Comparison of ENCODE assay signal across 11 mouse cellular contexts in genomic region chr1:65176912-65177311, GRCm38 (mm10). TPM values are rescaled to one million over a fixed set of nuclear protein-coding genes. Genes with fewer than 3 reads are reported as not detected.
DNase-seq lines count a peak whose midpoint lies in the region; ATAC-seq and TF ChIP-seq lines count a peak whose summit lies in the region.
"Had no signal": no experiment of that assay in that cellular context is flagged by ENCODE, and none has a peak within 500 bp of the region (broad histone marks: within the 10 kb centered on the region; RNA-seq: fewer than 3 reads in every experiment).

No protein-coding gene starts in this region.

- H3K4me3 ChIP-seq in cerebellum, adult 2 months (replicated peaks; ENCODE audit: insufficient read depth, low read depth, low read length) = no peak overlapping the region
- H3K4me3 ChIP-seq in layer of hippocampus, adult 2 months = peak overlapping the region; percentile 66; the same call in 1 of the 2 replicates
- no peak overlapping the region; the same call in 1 of the 2 replicates for H3K4me3 ChIP-seq in hindbrain, embryonic 14.5 days (replicated peaks; ENCODE audit: low read length)
- H3K4me3 ChIP-seq in midbrain, embryonic 14.5 days (replicated peaks; ENCODE audit: low read depth, low read length) = peak overlapping the region; percentile 3; the same call in 1 of the 2 replicates

- no peak overlapping the region for H3K27ac ChIP-seq in cerebellum, adult 2 months (ENCODE audit: insufficient read depth, low read length)
- H3K27ac ChIP-seq in layer of hippocampus, adult 2 months = peak overlapping the region; percentile 91; the same call in 1 of the 2 replicates
- no peak overlapping the region for H3K27ac ChIP-seq in hindbrain, embryonic 14.5 days
- no peak overlapping the region for H3K27ac ChIP-seq in midbrain, embryonic 14.5 days (replicated peaks; ENCODE audit: low read depth, low read length)
- H3K27ac ChIP-seq: heart, embryonic 15.5 days; left cerebral cortex, adult 2 months had no signal

- peak overlapping the region; percentile 76 for H3K4me2 ChIP-seq in hindbrain, embryonic 14.5 days (replicated peaks)
- peak overlapping the region; percentile 64 for H3K4me2 ChIP-seq in midbrain, embryonic 14.5 days (ENCODE audit: low read length)

- no peaks in the 10 kb centered on the region for H3K4me1 ChIP-seq in cerebellum, adult 2 months (ENCODE audit: control insufficient read depth, insufficient read depth, low read length)
- H3K4me1 ChIP-seq in hindbrain, embryonic 14.5 days (replicated peaks; ENCODE audit: control insufficient read depth, insufficient read depth, low read length) = peaks cover 27% of the 10 kb centered on the region
- peaks cover 38% of the 10 kb centered on the region for H3K4me1 ChIP-seq in midbrain, embryonic 14.5 days (ENCODE audit: control insufficient read depth, insufficient read depth, low read length)

- DNase-seq in cerebellum, adult 9-10 months = peak; percentile 14
- no peak for DNase-seq in cerebellum, adult 2 months
- DNase-seq in layer of hippocampus, adult 2 months (ENCODE audit: low spot score in 2 of 2) = no peak
- no peak for DNase-seq in layer of hippocampus, postnatal 25 days (ENCODE audit: extremely low spot score in 1 of 2, low spot score in 1 of 2)
- DNase-seq in hindbrain, embryonic 14.5 days (ENCODE audit: low spot score) = no peak
- no peak for DNase-seq in midbrain, embryonic 14.5 days
- no peak for DNase-seq in spleen, postnatal 4 days (ENCODE audit: low spot score in 2 of 2)

- no peak for ATAC-seq in hindbrain, embryonic 14.5 days (ENCODE audit: low FRiP score)
- no peak for ATAC-seq in midbrain, embryonic 14.5 days (ENCODE audit: low FRiP score, low TSS enrichment)
- no peak for ATAC-seq in monocyte, adult 5-6 weeks (replicated peaks; ENCODE audit: insufficient number of reproducible peaks, low FRiP score, low TSS enrichment, poor library complexity, severe bottlenecking)

- TF ChIP-seq CTCF in cerebellum, adult 2 months (IDR thresholded peaks at IDR 0.05; ENCODE audit: borderline replicate concordance, insufficient read depth, low read depth, low read length) = no peak
- no peak for TF ChIP-seq CTCF in layer of hippocampus, adult 2 months (conservative IDR thresholded peaks at IDR 0.05)

- H3K36me3 ChIP-seq in hindbrain, embryonic 14.5 days (replicated peaks; ENCODE audit: control insufficient read depth, insufficient read depth) = peaks cover 25% of the 10 kb centered on the region
- peaks cover 24% of the 10 kb centered on the region for H3K36me3 ChIP-seq in midbrain, embryonic 14.5 days (ENCODE audit: control insufficient read depth, insufficient read depth, low read length)

- TF ChIP-seq POLR2A in cerebellum, adult 2 months (IDR thresholded peaks at IDR 0.05; ENCODE audit: borderline replicate concordance, insufficient read depth, low read length) = no peak

- H3K9ac ChIP-seq in hindbrain, embryonic 14.5 days = no peak overlapping the region
- no peak overlapping the region for H3K9ac ChIP-seq in midbrain, embryonic 14.5 days (replicated peaks; ENCODE audit: low read length)
- H3K9ac ChIP-seq: heart, embryonic 15.5 days had no signal

- no peaks in the 10 kb centered on the region for H3K27me3 ChIP-seq in cerebellum, adult 2 months (ENCODE audit: control insufficient read depth, insufficient read depth, low read length)
- H3K27me3 ChIP-seq in hindbrain, embryonic 14.5 days (ENCODE audit: control insufficient read depth, insufficient read depth, low read length) = no peaks in the 10 kb centered on the region
- H3K27me3 ChIP-seq in midbrain, embryonic 14.5 days (ENCODE audit: control insufficient read depth, insufficient read depth, low read length) = no peaks in the 10 kb centered on the region
- H3K27me3 ChIP-seq: heart, embryonic 15.5 days had no signal

- WGBS in cerebellum, adult 2 months = 90% methylated on average over 5 of the region's 5 CpGs
- WGBS in hindbrain, embryonic 14.5 days = 85% methylated on average over 5 of the region's 5 CpGs
- WGBS in midbrain, embryonic 14.5 days = 86% methylated on average over 5 of the region's 5 CpGs

- H3K9me3 ChIP-seq in hindbrain, embryonic 14.5 days (ENCODE audit: control insufficient read depth, low read length) = no peaks in the 10 kb centered on the region
- H3K9me3 ChIP-seq in midbrain, embryonic 14.5 days (ENCODE audit: control insufficient read depth, low read length) = no peaks in the 10 kb centered on the region
- H3K9me3 ChIP-seq: heart, embryonic 15.5 days had no signal

RNA-seq across cellular contexts. Expression of gene Idh1, which starts 9.4 kb away (rescaled TPM):
- polyA plus RNA-seq in cerebellum, adult 2 months (2012; rRNA removed) = 33.2 and 35.3 TPM in 2 replicates
- total RNA-seq in layer of hippocampus, adult 2 months (2021) = 10 to 100 TPM; 41.5 to 49.6 TPM
- total RNA-seq in layer of hippocampus, postnatal 25 days (2021) = 10 to 100 TPM; 52.2 to 57.4 TPM
- 510 and 574 TPM in 2 replicates for polyA plus RNA-seq in hindbrain, embryonic 14.5 days (2014; fragmentation: Nextera tagmentation; extraction: Ambion mirVana)
- 494 and 592 TPM in 2 replicates for polyA plus RNA-seq in midbrain, embryonic 14.5 days (2014; fragmentation: Nextera tagmentation; extraction: Ambion mirVana)
- 91.5 to 141 TPM (median 130 TPM) in 3 replicates for total RNA-seq in monocyte, adult 5-6 weeks (2017)

RNA-seq across cellular contexts. Expression of gene Pikfyve, which starts 9.6 kb away (rescaled TPM):
- polyA plus RNA-seq in cerebellum, adult 2 months (2012; rRNA removed) = 12.9 and 14.3 TPM in 2 replicates
- 10 to 100 TPM; 43.8 to 47.7 TPM for total RNA-seq in layer of hippocampus, adult 2 months (2021)
- total RNA-seq in layer of hippocampus, postnatal 25 days (2021) = 10 to 100 TPM; 38.9 to 42.3 TPM
- polyA plus RNA-seq in hindbrain, embryonic 14.5 days (2014; fragmentation: Nextera tagmentation; extraction: Ambion mirVana) = 17.3 and 20.7 TPM in 2 replicates
- polyA plus RNA-seq in midbrain, embryonic 14.5 days (2014; fragmentation: Nextera tagmentation; extraction: Ambion mirVana) = 18.8 and 22.4 TPM in 2 replicates
- total RNA-seq in monocyte, adult 5-6 weeks (2017) = 43.2 to 56.5 TPM (median 45.5 TPM) in 3 replicates

RNA-seq across cellular contexts. Expression of gene D630023F18Rik, which starts 53.9 kb away (rescaled TPM):
- 2.2 and 3.1 TPM in 2 replicates for polyA plus RNA-seq in cerebellum, adult 2 months (2012; rRNA removed)
- total RNA-seq in layer of hippocampus, adult 2 months (2021) = 1 to 10 TPM; 8.4 to 8.8 TPM
- total RNA-seq in layer of hippocampus, postnatal 25 days (2021) = 1 to 10 TPM; 10.0 TPM
- 1.2 and 1.4 TPM in 2 replicates for polyA plus RNA-seq in hindbrain, embryonic 14.5 days (2014; fragmentation: Nextera tagmentation; extraction: Ambion mirVana)
- 0.57 and 0.80 TPM in 2 replicates for polyA plus RNA-seq in midbrain, embryonic 14.5 days (2014; fragmentation: Nextera tagmentation; extraction: Ambion mirVana)
- total RNA-seq in monocyte, adult 5-6 weeks (2017) = not detected in 3 replicates
- total RNA-seq: neutrophil, adult 5-6 weeks had no signal

RNA-seq across cellular contexts. Expression of gene Gm28845, which starts 57.6 kb away (rescaled TPM):
- polyA plus RNA-seq in cerebellum, adult 2 months (2012; rRNA removed) = 0.82 and 1.0 TPM in 2 replicates
- total RNA-seq in layer of hippocampus, adult 2 months (2021) = under 1 TPM in 1 of 2 experiments, not detected in 1; 0.76 TPM
- 1 to 10 TPM in 1 of 2 experiments, not detected in 1; 1.3 TPM for total RNA-seq in layer of hippocampus, postnatal 25 days (2021)
- 0.29 TPM in 1 of 2 replicates, not detected in the other for polyA plus RNA-seq in hindbrain, embryonic 14.5 days (2014; fragmentation: Nextera tagmentation; extraction: Ambion mirVana)
- not detected in 2 replicates for polyA plus RNA-seq in midbrain, embryonic 14.5 days (2014; fragmentation: Nextera tagmentation; extraction: Ambion mirVana)
- total RNA-seq in monocyte, adult 5-6 weeks (2017) = not detected in 3 replicates
- total RNA-seq: neutrophil, adult 5-6 weeks had no signal
- polyA plus RNA-seq: heart, embryonic 15.5 days had no signal

Comparison
In these comparisons a context has a peak if more than half of its experiments do, and no peak if none do; other contexts are left out.
1. H3K4me3 ChIP-seq: peak in layer of hippocampus, adult 2 months (single experiment) and midbrain, embryonic 14.5 days (single experiment); none in cerebellum, adult 2 months (single experiment) and hindbrain, embryonic 14.5 days (single experiment).